Mouse (Mus musculus): ENCODE measurements around the gene Mas1.

Mas1 gene

DNA sequence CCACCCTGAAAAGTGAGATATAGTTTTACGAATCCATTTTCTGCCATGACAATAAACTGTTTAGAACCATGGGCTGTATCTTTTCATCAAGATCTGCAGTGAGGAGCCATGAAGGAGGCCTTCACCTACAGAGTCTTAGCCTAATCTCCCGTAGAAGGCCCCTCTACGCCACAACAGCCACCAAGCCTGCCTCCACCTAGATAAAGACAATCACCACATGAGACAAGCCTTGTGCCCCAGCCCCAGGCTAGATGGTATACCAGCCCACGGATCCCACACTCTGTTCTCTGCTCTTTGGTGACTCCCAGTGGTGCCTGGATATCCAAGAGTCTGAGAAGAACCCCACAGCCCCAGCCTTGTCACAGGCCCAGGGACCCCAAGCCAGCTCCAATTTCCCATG lies 52.1 kb downstream of the Mas1 start:
- DNase-seq: no peak

DNA sequence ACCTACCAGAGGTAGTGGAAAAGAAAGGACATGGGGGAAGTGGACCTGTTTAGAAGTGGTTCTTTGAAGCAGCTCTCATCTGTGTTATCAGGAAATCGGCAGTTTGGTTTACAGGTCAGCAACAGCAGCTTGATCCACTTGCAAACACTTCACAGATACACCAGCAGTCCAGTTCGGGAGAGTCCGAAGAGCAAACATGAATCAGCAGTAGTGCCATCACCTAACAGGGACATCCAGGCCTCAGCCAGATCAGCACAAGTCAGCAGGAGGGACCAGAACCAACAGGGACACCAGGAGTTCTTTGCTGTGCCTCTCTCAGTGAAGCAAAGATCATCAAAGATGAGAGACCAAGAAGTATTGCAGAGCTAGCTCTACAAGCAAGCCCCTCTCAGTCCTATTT lies 53.4 kb downstream of the Mas1 start:
- DNase-seq: no peak

DNA sequence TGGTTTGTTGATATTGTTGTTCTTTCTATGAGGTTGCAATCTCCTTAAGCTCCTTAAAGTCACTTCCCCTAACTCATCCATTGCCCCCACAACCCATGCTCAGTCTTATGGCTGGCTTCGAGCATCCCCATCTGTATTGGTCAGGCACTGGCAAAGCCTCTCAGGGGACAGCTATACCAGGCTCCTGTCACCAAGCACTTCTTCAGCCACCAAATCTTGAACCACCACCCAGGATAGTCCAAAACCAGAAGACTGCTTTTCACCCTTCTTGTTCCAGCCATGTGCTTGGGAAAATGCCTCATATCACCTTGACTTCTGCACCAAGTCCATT lies 57.0 kb downstream of the Mas1 start:
- DNase-seq: no peak

DNA sequence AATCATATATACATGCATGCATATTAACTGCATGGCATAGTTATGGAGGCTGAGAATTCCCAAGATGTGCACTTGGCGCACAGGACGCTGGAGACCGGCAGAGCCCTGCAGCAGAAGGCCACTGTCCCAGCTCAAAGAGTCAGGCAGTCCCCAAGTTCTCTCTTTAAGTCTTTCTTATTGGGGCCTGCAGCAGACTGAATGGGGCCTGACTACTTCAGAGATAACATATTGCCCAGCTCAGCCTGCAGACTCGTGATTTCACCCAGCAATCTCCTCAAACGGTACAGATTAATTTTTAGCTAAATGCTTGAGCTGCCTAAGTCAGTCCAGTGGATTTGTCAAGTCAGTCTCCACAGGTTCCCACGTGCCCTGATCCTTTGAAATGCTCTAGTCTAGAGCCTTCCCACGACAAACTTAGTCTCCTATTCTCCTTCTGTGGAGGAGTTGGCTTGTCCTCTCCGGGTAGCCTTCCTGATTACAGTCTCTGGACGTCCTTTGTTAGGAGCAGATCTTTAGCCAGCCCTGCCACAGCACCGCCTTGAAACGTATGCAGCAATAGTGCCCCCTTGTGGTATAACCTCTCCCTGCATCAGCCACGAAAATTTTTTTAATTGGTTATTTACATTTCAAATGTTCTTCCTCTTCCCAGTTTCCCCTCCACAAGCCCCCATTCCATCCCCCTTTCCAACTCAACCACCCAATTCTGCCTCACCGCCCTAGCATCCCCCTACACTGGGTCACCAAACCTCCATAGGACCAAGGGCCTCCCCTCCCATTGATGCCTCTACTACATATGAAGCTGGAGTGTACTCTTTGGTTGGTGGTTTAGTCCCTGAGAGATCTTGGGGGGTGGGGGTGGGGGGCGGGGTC lies 57.6 kb downstream of the Mas1 start:
- DNase-seq: peak; percentile 80 to 89

DNA sequence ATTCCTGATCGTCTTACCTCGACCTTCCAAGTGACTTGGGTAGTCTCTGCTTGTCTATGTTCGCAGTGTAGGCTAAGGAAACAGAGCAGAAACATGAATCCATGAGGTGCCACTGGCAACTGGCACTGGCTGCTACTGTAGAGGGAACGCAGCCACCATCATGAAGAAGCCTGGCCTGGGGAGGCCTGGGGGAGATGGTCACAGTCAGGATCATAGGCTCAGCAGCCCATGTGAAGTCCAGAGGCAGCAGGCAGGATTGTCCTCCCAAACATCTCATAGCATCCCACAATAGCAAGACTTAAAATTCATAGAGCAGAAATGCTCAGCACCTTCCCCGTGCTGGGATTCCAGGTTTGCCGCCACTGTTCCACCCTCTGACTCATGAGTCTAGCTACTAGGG lies 59.1 kb downstream of the Mas1 start:
- DNase-seq: no peak

DNA sequence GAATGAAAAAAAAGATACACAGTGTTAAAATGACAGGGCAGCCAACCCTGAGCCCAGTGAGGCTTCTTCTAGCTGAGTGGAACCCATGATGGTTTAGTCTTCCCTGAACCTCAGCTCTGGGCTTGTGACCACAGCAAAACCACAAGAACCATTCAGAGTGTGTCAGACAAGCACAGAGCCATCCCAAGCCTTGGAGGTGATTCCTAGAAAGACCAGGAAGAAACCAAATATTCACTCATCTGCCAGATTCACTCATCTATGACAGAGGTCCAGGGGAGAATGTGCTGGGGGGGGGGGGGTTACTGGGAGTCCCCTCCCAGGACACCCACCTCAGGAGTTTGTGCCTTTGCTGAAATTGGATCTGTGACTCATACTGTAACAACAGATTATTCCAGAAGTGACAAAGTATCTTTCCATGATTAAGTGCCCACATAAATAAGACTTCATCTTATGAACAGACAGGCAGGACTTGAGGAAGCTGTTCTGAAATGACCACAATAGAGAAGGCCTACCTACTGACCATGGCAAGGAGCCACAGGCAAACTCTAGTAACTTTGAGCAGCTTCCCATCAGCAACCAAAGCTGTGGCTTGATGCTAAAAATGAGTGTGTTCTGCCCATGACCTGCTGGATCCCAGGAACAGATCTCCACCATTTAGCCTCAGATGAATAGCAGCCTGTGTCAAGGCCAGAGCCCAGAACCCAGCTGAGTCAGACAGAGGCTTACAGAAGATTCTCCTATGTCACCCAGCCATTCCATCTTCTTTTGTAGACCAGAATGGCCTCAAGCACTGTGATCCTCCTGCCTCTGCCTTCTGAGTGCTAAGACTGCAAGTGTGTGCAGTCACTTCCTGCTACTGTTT lies 63.1 kb downstream of the Mas1 start:
- DNase-seq: no peak

DNA sequence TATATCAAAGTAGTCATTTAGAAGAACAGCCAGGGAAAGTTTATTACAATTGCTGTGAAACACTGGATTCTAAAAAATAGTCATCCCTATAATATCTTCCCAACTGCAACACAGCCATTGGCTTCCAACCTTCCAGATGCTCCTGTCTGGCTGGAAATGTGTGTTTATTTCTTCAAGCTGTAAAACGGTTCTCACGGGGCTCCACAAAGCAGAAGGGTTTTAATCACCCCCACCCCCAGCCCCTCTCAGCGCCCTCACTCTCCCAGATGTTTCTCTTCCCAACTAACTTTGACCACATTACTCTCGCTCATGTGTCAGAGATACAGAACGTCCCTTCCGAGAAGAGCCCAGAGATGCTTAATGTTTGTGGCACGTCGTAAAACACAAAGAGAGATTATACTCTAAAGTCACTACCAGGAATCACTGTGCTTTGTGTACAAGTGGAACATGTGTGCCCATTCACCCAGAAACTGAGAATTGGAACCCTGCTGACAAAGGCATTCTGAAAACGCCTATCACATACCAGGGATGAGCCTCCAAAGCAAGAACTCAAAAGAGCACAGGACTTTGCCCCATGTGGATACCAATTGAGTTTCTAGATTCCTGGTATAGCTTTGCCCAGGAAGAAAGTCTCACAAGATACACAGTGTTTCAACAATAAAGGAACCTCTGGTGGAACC lies 65.9 kb downstream of the Mas1 start:
- no peak for DNase-seq

DNA sequence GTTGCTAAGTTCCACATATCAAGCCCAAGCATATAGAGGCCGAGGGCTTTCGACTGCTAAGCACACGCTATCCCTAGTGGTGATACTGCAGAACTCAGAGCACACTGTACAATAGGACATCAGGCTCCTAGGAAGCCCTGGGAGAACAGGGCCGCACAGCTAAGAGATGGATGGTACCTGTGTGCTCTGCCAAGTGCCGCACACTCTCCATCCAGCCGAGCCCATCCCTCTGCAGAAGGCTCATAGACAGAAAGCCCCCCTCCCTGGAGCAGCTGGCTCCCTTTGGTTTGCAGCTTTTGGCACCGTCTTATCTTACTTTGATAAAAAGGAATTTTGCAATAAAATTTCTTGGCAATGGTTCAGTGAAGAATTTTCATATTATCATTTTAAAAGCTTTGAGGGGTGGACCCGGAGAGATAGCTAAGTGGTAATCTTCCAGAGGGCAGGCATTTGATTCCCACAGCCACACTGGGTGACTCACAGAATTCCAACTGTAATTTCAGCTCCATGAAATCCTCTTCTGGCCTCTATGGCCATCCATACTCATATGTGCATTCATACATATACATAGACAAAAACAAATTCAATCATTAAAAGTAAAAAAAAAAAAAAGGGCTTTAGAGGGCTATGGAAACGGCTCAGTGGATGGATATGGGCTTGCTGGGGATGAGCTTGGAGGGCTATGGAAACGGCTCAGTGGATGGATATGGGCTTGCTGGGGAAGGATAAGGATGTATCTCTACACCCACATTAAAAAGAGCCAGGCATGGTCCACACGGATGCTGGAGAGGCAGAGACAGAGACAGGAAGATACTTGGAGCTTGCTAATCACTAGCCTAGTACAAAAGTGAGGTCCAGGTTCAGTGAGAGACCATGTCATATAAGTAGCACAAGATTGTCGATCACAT lies 68.3 kb downstream of the Mas1 start:
- no peak for DNase-seq

DNA sequence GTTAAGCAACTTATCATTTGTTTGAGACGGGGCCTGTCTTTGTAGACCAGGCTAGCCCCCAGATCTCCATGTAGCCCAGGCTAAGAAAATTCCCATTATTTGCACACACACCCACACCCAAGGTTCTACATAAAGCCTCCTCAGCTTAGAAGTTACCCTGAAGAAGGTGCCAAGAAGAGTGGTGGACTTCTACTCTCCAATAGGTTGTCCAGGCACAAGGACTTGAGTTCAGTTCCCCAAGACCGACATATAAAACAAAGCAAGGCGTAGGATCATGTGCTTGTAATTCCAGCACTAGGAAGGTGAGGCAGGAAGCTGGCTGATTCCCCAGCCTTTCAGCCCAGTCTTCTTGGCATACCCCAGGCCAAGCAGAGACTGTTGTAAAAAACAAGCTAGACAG lies 69.4 kb downstream of the Mas1 start:
- DNase-seq: no peak

DNA sequence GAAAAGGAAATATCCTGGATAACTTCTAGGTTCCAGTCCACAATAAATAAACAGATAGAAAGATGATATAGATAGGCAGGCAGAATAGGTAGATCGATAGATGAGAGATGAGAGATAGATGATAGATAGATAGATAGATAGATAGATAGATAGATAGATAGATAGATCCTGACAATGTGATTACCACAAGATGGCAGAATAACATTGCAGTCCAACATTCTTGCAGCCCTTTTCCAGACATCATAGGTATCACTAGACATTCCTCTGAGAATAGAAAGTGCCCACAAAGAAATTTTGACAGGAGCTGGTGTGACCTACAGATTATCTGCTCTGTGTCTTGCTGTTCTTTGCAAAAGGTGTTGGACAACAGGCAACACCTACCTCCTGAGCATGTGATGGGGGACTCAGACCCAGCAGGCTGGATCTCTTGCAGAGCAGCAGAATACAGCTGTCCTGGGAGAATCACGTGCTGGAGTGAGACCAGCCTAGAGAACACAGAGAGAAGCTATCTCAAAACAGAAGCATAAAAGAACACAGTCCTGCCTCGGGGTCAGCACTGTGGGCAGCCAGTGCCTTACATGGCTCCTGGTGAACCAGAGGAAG lies 70.4 kb downstream of the Mas1 start:
- no peak for DNase-seq

DNA sequence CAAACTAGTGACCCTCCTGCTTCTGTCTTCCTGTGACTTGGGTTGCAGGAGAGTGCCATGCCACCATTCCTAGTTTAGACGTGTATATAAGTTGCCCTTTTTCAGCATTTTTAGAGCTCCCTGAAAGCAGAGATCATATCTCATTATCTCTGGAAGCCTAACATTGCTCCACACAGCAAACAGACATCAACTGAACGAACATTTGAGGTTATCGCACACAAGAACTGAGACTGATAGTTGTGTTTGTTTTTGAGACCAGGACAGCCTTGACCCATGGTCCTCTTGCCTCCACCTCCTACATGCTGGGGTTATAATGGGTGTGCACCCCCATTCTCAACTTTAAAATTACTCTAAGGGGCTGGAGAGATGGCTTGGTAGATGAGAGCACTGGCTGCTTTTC lies 71.3 kb downstream of the Mas1 start:
- DNase-seq: no peak

DNA sequence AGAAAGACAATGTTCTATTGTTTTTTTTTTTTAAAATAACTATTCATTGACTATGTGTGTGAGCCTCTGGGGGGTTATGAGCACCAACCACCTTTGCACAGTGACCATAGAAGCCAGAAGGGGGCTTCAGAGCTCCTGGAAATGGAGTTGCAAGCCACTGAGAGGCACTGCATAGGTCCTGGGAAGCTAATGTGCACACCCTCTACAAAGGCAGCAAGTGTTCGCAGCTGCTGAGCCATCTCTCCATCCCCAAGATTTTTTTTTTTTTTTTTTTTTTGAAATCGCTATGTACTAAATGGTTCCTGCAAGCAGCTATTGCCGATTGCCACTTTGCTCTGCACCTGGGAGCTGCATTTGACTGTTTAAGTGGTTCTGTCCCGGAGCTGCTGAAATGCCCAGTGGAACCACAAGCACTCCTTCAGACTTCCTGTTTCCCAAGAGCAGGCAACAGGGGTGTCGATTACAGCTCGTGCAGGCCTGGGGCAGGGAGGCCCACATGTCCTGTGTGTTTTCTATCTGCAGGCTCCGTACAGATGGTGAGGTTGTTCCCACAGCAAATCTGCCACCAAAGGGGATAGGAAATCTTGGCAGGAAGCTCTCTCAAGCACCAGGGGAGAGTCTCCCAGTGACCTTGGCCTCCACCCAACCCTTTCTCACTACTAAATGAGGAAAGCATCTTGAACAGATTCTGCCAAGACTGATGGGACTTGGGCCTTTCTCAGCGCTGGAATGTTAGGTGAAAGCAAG lies 74.1 kb downstream of the Mas1 start:
- peak; percentile 67 to 70 for DNase-seq

DNA sequence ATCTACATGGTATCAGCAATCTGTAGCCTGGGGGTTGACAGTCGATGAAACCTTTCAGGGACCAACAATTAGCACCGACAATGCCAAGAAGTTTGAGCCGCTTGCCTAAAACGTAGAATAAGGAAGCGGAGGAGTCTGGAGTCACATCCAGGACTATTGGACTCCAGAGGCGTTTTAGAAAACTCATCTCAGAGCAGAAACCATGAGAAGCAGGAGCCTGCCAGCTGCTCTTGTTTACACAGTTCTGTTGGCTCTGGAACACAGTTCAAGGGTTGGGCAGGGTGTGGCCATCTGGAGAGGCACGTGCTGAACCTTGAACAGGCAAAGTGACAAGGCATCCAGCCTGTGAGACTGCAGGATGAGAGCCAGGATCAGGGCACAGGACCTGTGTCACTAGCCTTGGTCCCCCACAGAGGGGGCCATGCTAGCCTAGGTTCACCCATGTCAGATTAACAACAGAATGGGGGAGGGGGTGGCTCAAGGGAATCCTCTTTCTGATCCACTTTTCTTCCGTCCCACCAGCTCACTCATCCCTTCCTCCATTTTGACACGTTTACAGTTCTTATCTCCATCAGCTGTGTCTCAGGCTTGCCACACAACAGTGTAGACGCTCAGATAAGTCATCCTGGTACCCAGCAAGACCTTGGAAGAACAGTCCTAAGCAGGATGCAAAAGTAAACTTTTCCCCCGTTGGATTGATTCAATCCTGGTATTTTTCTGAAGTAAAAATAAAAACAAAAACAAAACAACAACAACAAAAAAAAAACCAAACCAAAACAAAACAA lies 75.3 kb downstream of the Mas1 start:
- DNase-seq: peak; percentile 35 to 40

DNA sequence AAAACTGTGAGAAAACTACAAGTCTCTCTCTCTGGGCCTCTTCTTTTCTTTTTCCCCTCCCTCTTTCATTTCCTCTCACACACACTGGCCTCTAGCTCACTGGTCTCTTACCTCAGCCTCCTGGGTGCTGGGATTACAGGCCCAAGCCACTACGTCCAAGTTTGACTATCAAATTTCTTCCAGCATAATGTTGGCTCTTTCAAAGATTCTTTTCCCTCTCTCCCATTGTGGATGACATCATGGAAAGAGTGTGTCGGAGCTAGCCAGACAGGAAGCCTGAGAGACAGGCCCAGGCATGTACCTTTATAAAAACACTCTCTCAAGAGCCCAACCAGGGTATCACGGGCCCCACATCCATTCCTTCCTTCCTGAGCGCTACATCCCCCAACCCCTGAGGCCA lies 76.5 kb downstream of the Mas1 start:
- no peak for DNase-seq

DNA sequence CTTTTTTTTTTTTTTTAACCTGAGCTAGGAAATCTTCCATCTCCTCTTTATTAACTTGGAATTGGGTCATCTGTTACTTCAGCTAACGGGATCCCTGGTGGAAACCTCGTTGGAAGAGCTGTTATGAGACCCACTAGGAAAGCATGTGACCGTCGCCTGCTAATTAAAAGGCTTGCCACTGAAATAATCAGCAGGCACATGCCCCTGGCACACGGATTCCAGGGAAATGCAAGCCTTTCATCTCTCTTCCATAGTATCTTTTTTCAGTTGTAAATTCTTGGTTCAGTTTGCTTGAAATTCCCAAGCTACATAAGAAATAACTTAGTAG lies 76.9 kb downstream of the Mas1 start:
- DNase-seq: no peak
